Mouse (Mus musculus): ENCODE data around the gene Riok2. TPM values are rescaled to one million over a fixed set of nuclear protein-coding genes. Genes with fewer than 3 reads are reported as not detected.

Gene Riok2
- polyA plus RNA-seq, 1 experiment, result 7.9 TPM

DNA sequence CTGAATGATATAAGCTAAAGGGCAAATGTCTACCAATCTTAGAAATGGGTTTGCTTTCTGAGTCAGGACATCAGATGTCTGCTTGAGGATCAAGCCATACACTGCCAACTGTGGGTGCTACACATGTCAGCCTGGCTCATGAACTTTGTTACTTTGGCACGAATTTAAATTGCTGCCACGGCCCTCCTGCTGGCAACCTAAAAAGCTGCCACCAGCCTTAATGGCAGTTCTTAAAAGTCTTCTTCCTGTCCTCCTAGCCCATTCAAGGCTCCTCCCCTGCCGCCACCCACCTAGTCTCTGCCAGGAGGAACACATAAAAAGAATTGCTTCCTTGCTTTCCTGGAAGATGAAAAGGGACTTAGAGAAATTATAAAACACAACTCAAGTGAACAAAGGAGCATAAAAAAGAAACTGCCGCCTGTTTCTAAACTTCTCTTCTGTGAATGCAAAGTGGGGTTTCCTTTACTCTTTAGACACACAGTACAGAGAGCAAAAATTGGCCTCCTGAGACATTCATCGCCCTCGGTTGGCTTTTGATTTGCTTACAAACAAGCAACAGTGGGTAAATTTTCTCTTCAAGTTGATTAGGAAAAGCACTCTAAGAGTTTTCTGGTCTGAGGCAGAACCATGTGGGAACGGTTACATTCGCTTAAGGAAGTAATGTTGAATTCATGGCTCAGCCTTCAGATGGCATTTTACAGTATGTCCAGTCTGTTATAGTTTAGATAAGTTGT lies 30.9 kb downstream of the Riok2 start:
- Histone ChIP-seq H3K4me1 (ENCODE audit: control insufficient read depth, insufficient read depth, low read length) (peaks cover 3% of the 10 kb centered on the region; the same call in 1 of the 2 replicates), H3K4me3 (replicated peaks; ENCODE audit: extremely low read depth, low read depth, low read length) (no peak overlapping the region)
- peak; percentile 12 for DNase-seq
- 43% methylated on average over 8 of the region's 8 CpGs for WGBS
- TF ChIP-seq CTCF (IDR thresholded peaks at IDR 0.05; ENCODE audit: insufficient read depth, low read length) (no peak), POLR2A (IDR thresholded peaks at IDR 0.05; ENCODE audit: borderline replicate concordance, extremely low read depth, low read depth, low read length) (no peak)

DNA sequence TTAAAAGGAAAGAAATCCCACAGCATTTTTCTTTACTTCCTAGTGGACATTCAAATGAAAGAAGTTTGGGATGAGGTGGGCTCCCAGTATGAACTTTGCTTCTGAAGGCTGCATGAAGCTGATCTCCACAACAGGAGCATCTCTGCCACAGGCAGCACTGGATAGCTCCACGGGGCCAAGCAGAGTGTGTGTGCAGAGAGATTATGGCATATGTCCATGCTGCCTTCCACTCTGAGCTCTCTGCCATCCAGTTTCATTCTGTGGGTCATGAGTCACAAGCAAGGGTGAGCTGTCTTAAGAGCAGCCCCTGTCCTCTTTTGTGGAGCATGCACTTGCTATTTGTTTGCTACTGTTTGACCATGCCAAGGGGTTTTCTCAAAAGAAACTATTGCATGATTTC lies 31.5 kb downstream of the Riok2 start:
- TF ChIP-seq POLR2A (IDR thresholded peaks at IDR 0.05; ENCODE audit: borderline replicate concordance, extremely low read depth, low read depth, low read length), result no peak
- no peak for TF ChIP-seq CTCF (IDR thresholded peaks at IDR 0.05; ENCODE audit: insufficient read depth, low read length)
- 47% methylated on average over 1 of the region's 1 CpGs for WGBS
- peaks cover 3% of the 10 kb centered on the region; the same call in 1 of the 2 replicates for H3K4me1 ChIP-seq (ENCODE audit: control insufficient read depth, insufficient read depth, low read length)
- DNase-seq, result no peak
- H3K4me3 ChIP-seq (replicated peaks; ENCODE audit: extremely low read depth, low read depth, low read length), result no peak overlapping the region

DNA sequence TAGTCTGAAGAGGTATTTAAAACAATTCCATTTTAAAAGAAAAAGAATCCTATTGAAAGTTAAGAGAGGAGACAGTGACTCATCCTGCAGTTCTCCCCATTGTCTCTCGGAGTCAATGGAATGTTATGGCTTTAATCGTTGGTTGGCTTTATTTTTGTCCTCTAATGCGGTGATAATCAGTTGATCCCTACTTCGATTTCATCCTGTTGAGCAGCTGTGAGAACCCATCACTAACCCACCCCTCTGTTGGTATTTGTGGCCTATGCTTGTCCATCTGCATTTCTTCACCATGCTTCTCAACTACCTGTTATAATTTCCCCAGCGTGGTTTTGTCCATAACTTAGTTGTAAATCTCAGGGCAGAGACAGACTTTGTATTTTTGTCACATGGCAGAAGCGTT lies 34.0 kb downstream of the Riok2 start:
- TF ChIP-seq POLR2A (IDR thresholded peaks at IDR 0.05; ENCODE audit: borderline replicate concordance, extremely low read depth, low read depth, low read length) (no peak), CTCF (IDR thresholded peaks at IDR 0.05; ENCODE audit: insufficient read depth, low read length) (no peak)
- Histone ChIP-seq H3K4me3 (replicated peaks; ENCODE audit: extremely low read depth, low read depth, low read length) (no peak overlapping the region), H3K4me1 (ENCODE audit: control insufficient read depth, insufficient read depth, low read length) (peaks cover 3% of the 10 kb centered on the region; the same call in 1 of the 2 replicates)
- WGBS, result 70% methylated on average over 6 of the region's 6 CpGs
- no peak for DNase-seq

DNA sequence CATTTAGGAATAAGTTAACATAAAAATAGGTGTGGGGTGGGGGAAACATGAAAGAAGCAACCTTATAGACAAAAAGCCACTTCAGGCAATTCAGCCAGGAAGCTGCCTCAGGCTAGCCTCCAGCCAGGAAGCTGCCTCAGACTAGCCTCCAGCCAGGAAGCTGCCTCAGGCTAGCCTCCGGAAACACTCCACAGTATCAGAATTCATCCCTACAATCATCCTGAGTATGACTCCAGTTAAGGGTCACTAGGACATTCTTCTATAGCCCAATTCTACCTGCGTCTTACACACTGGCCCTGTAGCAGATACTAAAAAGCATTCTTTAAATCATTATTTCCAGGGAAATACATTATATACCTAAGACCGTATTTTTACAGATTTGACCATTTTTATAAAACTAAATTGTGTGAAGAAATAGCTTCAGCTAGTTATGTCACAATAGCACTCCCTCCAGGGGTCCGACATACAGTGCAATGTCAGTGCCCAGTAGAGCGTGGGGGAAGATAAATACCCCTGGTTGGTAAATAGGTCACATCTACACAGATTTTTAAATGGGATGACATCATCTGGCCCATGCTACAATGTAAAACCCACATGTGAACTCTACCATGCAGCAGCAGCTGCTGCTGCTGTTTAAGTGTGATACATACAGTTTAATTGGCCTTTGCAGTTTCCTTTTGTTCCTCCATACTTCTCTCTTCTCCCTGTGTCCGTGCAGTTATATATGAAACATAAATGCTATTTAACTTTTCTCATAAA lies 34.8 kb downstream of the Riok2 start:
- Histone ChIP-seq H3K4me1 (ENCODE audit: control insufficient read depth, insufficient read depth, low read length) (peaks cover 3% of the 10 kb centered on the region; the same call in 1 of the 2 replicates), H3K4me3 (replicated peaks; ENCODE audit: extremely low read depth, low read depth, low read length) (no peak overlapping the region)
- DNase-seq, result no peak
- 89% methylated on average over 6 of the region's 6 CpGs for WGBS
- TF ChIP-seq POLR2A (IDR thresholded peaks at IDR 0.05; ENCODE audit: borderline replicate concordance, extremely low read depth, low read depth, low read length) (no peak), CTCF (IDR thresholded peaks at IDR 0.05; ENCODE audit: insufficient read depth, low read length) (no peak)

DNA sequence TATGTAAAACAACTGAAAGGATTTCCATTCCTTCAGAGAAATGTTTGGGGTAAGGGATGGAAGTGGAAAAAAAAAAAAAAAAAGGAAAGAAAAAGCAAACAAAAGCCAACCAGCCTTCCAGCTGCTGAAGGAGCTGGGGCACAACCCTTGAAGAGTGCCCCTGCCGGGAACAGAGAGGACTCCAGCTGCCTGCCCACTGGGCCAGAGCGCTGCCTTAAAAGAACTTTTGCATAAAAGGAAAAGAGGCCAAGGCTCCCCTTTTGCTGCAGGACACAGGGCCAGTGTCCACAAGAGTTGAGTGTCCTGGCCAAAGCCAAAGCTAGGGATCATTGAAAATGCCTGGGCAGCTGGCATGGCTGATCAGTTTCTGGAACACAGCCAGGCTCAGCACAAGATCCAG lies 35.5 kb downstream of the Riok2 start:
- peaks cover 3% of the 10 kb centered on the region; the same call in 1 of the 2 replicates for H3K4me1 ChIP-seq (ENCODE audit: control insufficient read depth, insufficient read depth, low read length)
- TF ChIP-seq CTCF (IDR thresholded peaks at IDR 0.05; ENCODE audit: insufficient read depth, low read length) (no peak), POLR2A (IDR thresholded peaks at IDR 0.05; ENCODE audit: borderline replicate concordance, extremely low read depth, low read depth, low read length) (no peak)
- no peak for DNase-seq
- WGBS, result 25% methylated on average over 2 of the region's 2 CpGs
- no peak overlapping the region for H3K4me3 ChIP-seq (replicated peaks; ENCODE audit: extremely low read depth, low read depth, low read length)

DNA sequence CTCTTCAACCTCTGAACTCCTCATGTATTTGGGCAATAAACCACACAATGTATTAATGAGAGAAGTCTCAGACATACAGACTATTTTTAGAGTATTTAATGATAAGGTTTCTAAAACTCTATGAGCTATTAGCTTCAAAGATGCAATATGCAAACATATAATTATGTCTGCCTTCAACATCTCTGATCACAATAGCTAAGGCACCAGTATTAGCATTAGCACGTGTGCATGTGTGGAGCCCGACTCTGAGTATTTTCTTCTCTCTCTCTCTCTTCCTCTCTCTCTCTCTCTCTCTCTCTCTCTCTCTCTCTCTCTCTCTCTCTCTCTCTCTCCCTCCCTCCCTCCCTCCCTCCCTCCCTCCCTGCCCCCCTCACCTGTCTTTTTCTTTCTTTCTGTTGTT lies 37.3 kb downstream of the Riok2 start:
- no peak for DNase-seq
- H3K4me1 ChIP-seq (ENCODE audit: control insufficient read depth, insufficient read depth, low read length), result no peaks in the 10 kb centered on the region
- 68% methylated on average over 2 of the region's 2 CpGs for WGBS
- no peak overlapping the region for H3K4me3 ChIP-seq (replicated peaks; ENCODE audit: extremely low read depth, low read depth, low read length)
- TF ChIP-seq CTCF (IDR thresholded peaks at IDR 0.05; ENCODE audit: insufficient read depth, low read length) (no peak), POLR2A (IDR thresholded peaks at IDR 0.05; ENCODE audit: borderline replicate concordance, extremely low read depth, low read depth, low read length) (no peak)

DNA sequence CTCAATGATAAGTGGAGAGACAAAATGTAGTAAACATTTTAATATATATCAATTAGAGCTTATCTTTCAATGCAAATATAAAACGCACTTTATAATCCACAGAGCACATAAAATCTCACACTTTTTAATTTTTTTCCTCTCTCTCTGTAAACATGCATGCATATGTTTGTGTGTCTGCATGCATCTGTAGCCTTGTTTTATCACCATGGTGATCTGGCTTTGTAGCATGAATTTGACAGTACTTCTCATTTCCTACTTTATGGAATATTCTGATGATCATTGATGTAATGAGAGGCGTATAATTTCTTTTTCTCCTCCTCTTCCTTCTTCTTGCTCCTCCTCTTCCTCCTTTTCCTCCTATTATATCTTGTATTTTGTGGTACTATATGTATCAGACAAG lies 38.1 kb downstream of the Riok2 start:
- WGBS, result 79% methylated on average over 2 of the region's 2 CpGs
- Histone ChIP-seq H3K4me3 (replicated peaks; ENCODE audit: extremely low read depth, low read depth, low read length) (no peak overlapping the region), H3K4me1 (ENCODE audit: control insufficient read depth, insufficient read depth, low read length) (no peaks in the 10 kb centered on the region)
- TF ChIP-seq POLR2A (IDR thresholded peaks at IDR 0.05; ENCODE audit: borderline replicate concordance, extremely low read depth, low read depth, low read length), result no peak
- TF ChIP-seq CTCF (IDR thresholded peaks at IDR 0.05; ENCODE audit: insufficient read depth, low read length), result no peak
- no peak for DNase-seq

DNA sequence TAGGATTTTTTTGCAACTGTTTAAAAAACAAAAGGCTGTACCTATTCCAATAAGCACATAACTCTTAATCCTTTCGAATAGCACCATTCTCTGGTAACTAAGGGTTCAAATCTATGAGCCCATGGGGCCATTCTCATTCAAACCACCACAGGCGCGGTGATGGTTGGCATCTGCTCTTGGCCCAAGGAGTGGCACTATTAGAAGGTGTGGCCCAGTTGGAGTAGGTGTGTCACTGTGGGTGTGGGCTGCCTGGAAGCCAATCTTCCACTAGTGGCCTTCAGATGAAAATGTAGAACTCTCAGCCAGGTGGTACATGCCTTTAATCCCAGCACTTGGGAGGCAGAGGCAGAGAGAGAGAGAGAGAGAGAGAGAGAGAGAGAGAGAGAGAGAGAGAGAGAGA lies 40.1 kb downstream of the Riok2 start:
- 89% methylated on average over 3 of the region's 3 CpGs for WGBS
- TF ChIP-seq CTCF (IDR thresholded peaks at IDR 0.05; ENCODE audit: insufficient read depth, low read length) (no peak), POLR2A (IDR thresholded peaks at IDR 0.05; ENCODE audit: borderline replicate concordance, extremely low read depth, low read depth, low read length) (no peak)
- H3K4me1 ChIP-seq (ENCODE audit: control insufficient read depth, insufficient read depth, low read length), result no peaks in the 10 kb centered on the region

DNA sequence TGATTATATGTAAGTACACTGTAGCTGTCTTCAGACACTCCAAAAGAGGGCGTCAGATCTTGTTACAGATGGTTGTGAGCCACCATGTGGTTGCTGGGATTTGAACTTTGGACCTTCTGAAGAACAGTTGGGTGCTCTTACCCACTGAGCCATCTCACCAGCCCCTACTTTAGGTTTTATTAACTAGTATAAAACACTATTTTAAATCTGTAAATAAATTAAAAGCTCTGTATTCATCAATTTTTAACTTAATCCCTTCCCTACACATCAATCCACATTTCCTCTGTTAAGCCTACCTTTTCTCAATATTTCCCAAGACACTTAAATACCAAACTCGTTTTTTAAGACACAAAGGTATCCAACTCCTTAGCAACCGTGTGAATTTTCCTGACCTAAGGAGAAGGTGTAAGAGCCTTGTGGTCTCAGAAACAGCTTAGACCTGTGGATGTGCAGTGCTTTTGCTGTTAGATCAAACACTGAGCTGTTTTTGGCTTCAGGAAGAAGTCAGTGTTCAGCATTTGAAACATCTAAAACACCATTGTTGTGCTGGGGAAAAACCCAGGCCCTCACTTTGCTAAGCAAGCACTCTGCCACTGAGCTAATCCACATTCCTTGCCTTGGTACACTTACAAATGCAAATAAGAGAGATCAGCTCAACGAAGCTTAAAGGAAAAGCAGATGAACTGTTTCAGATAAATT lies 50.6 kb downstream of the Riok2 start:
- no peaks in the 10 kb centered on the region for H3K4me1 ChIP-seq (ENCODE audit: control insufficient read depth, insufficient read depth, low read length)
- WGBS, result 40% methylated on average over 4 of the region's 4 CpGs
- H3K4me3 ChIP-seq (replicated peaks; ENCODE audit: extremely low read depth, low read depth, low read length), result no peak overlapping the region
- TF ChIP-seq POLR2A (IDR thresholded peaks at IDR 0.05; ENCODE audit: borderline replicate concordance, extremely low read depth, low read depth, low read length) (no peak), CTCF (IDR thresholded peaks at IDR 0.05; ENCODE audit: insufficient read depth, low read length) (no peak)
- peak; percentile 16 for DNase-seq

More for the DNA sequence above, 40.1 kb downstream of the Riok2 start:
- H3K4me3 ChIP-seq (replicated peaks; ENCODE audit: extremely low read depth, low read depth, low read length), result no peak overlapping the region
- DNase-seq, result no peak

Data from lung, adult 2 months (tissue).